Mouse (Mus musculus) embryonic facial prominence, embryonic 14.5 days (tissue): Measurements from ENCODE around the gene Tcf12. TPM values are rescaled to one million over a fixed set of nuclear protein-coding genes. Genes with fewer than 3 reads are reported as not detected.
A peak's percentile ranks its signal among the peaks of the same experiment; 100 is the strongest.

ENCODE experiments used
- ATAC-seq: fragments of 200-750 bp; cut with Nextera tagmentation; 2 replicates; pipeline ENCODE4 v1.8.0; 2017; ENCODE audit warnings: low read depth, moderate number of reproducible peaks, moderate TSS enrichment
- DNase-seq: peaks from one replicate; pipeline ENCODE4 v3.0.0-alpha.2; 2015; ENCODE audit warnings: low spot score
- H3K27ac ChIP-seq: fragments of 300-500 bp; sonication (generic); replicated peaks from 2 replicates; pipeline ENCODE4 v1.5.1; 2014; ENCODE audit warnings: low read depth, mild to moderate bottlenecking, low read length, moderate library complexity
- H3K27me3 ChIP-seq: fragments of 300-500 bp; sonication (generic); replicated peaks from 2 replicates; pipeline ENCODE4 v1.6.1; 2014; ENCODE audit warnings: low read length; ENCODE audit not compliant: control insufficient read depth, insufficient read depth
- H3K36me3 ChIP-seq: fragments of 300-500 bp; sonication (generic); 2 replicates; pipeline ENCODE4 v1.6.1; 2014; ENCODE audit warnings: low read length, mixed read lengths; ENCODE audit not compliant: control insufficient read depth, insufficient read depth
- H3K4me1 ChIP-seq: fragments of 300-500 bp; sonication (generic); 2 replicates; pipeline ENCODE4 v1.6.1; 2014; ENCODE audit warnings: antibody characterized with exemption, low read length; ENCODE audit not compliant: control insufficient read depth, insufficient read depth
- H3K4me2 ChIP-seq: fragments of 300-500 bp; sonication (generic); 2 replicates; pipeline ENCODE4 v1.6.1; 2014; ENCODE audit warnings: low read depth, mild to moderate bottlenecking, low read length, moderate library complexity, mixed read lengths
- H3K4me3 ChIP-seq: fragments of 300-500 bp; sonication (generic); 2 replicates; pipeline ENCODE4 v1.5.1; 2014; ENCODE audit warnings: low read depth, mild to moderate bottlenecking, low read length
- H3K9ac ChIP-seq: fragments of 300-500 bp; sonication (generic); 2 replicates; pipeline ENCODE4 v1.6.1; 2014; ENCODE audit warnings: low read depth, mild to moderate bottlenecking, low read length, moderate library complexity, mixed read lengths
- H3K9me3 ChIP-seq: fragments of 300-500 bp; sonication (generic); 2 replicates; pipeline ENCODE4 v1.6.1; 2016; ENCODE audit warnings: low read length; ENCODE audit not compliant: control insufficient read depth
- WGBS: fragments of 180-500 bp; shearing (Covaris S2); extraction: QIAGEN DNeasy Blood & Tissue Kit; methylation state at CpG from one replicate; pipeline ENCODE4 v1.1.7; 2014; 5-methylcytosine and 5-hydroxymethylcytosine counted together
- polyA plus RNA-seq: library from polyadenylated mRNA; unstranded; fragments of >200 nt; fragmentation: Nextera tagmentation; extraction: Ambion mirVana; gene quantifications from 2 replicates; pipeline ENCODE4 v1.2.1, GENCODE M21; 2014

The Tcf12 gene
- polyA plus RNA-seq, 1 experiment from 2014 or later: 106 TPM

DNA sequence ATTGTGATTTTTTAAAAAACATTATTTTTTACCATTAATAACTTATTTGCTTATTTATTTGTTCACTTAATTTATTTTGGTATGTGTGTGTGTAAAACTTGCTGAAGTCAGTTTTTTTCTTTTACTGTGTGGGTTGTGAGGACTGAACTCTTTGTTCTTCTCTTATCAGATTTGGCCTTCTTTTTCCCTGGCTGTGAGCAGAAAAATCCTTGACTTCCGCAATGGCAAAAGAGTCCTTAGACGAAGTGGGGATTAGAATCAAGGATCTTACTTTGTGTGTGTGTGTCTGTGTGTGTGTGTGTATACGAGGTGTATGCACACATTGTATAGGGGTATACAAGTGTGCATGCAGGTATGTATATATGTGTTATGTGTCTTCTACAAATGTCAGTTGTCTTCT, 176.8 kb downstream of the Tcf12 start:
- no peak overlapping the region for H3K4me2 ChIP-seq
- no peak for ATAC-seq
- H3K4me3 ChIP-seq: no peak overlapping the region
- WGBS: 88% methylated on average over 3 of the region's 3 CpGs
- H3K9ac ChIP-seq: no peak overlapping the region
- no peaks in the 10 kb centered on the region for H3K27me3 ChIP-seq
- H3K27ac ChIP-seq: no peak overlapping the region
- H3K36me3 ChIP-seq: no peaks in the 10 kb centered on the region
- H3K4me1 ChIP-seq: no peaks in the 10 kb centered on the region
- no peaks in the 10 kb centered on the region for H3K9me3 ChIP-seq
- no peak for DNase-seq

GRCm38 (mm10) chr9:71931965-71932364, 179.7 kb downstream of the Tcf12 start:
- H3K27ac ChIP-seq: no peak overlapping the region
- DNase-seq: no peak
- no peak overlapping the region for H3K9ac ChIP-seq
- no peaks in the 10 kb centered on the region for H3K27me3 ChIP-seq
- no peak overlapping the region for H3K4me3 ChIP-seq
- H3K4me2 ChIP-seq: no peak overlapping the region
- H3K9me3 ChIP-seq: no peaks in the 10 kb centered on the region
- ATAC-seq: no peak
- H3K36me3 ChIP-seq: no peaks in the 10 kb centered on the region
- H3K4me1 ChIP-seq: no peaks in the 10 kb centered on the region

DNA sequence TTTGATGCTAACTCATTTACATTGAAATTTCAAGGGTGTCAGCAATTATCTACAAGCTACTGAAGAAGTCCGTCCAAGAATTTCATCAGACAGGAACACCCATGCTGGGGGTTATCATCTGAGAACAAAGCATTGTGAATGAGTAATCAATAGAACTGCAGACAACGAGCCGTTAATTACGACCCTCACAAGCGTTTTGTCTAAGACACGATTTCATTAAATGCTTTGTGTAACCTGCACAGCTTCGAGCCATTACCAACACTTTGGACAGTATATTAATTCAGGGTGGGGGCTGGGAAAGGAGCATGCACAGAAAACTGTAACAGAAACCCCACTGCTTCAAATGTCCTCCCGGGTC, 180.3 kb downstream of the Tcf12 start:
- no peak for DNase-seq
- 74% methylated on average over 8 of the region's 8 CpGs for WGBS

DNA sequence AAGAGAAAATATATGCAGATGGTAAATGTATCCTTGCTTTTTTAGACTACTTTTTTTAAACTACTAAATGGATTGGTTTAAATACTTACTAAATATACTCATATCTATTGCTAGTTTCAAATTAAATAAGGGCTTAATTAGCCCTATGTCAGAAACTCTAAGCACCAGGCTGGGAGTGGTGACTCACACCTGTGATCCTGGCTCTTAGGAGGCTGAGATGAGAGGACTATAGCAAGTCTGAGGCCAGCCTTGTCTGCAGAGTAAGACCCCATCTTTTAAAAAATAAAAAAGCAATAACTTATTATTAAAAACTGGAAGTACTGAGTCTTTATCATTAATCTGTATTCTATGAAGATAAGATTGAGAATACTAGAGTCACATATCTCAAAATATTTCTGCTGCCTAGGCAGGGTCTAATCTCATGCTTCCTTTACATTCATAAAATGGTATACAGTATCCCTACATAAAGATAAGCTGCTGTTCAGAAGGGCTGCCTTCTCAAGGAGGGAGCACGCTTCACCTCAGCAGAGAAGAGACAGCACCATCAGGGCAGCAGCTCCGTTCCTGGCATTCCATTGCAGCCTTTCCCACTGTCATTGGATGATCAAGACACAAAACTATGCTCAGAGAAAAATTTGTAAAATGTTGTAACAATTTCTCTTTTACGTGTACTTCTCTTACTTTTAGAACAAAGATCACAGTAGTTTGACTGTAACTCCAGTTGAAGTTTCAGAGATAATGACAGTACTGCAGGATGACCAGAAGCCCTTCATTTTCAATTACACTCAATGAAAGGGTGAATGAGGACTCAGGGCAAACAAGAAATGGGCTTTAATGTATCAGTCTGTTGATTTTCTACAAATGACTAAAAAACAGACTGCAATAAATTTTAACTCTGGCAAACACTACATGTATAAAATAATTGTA, 181.0 kb downstream of the Tcf12 start:
- no peak overlapping the region for H3K9ac ChIP-seq
- no peak overlapping the region for H3K27ac ChIP-seq
- WGBS: 70% methylated on average over 3 of the region's 3 CpGs
- no peaks in the 10 kb centered on the region for H3K27me3 ChIP-seq
- H3K4me3 ChIP-seq: no peak overlapping the region
- no peaks in the 10 kb centered on the region for H3K9me3 ChIP-seq
- H3K4me1 ChIP-seq: no peaks in the 10 kb centered on the region
- ATAC-seq (no peak), DNase-seq (no peak)
- no peak overlapping the region for H3K4me2 ChIP-seq
- H3K36me3 ChIP-seq: no peaks in the 10 kb centered on the region

More for the DNA sequence above, 180.3 kb downstream of the Tcf12 start:
- Histone ChIP-seq H3K4me3 (no peak overlapping the region), H3K4me1 (no peaks in the 10 kb centered on the region), H3K36me3 (no peaks in the 10 kb centered on the region), H3K27me3 (no peaks in the 10 kb centered on the region), H3K4me2 (no peak overlapping the region), H3K9ac (no peak overlapping the region), H3K27ac (no peak overlapping the region), H3K9me3 (no peaks in the 10 kb centered on the region)
- ATAC-seq: no peak

DNA sequence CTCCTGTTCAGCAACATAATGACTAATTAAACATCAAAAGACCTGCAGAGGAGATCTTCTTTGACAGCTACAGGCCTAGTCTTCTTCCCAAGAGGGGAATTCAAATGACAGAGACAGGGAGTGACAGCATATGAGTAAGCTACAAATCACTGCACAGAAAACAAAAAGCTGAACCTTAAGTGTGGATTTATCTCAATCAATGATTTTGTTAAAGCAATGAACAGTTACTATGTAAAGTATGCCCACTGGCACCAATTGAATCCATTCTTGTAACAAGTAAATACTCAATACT, 195.1 kb downstream of the Tcf12 start:
- Histone ChIP-seq H3K4me3 (no peak overlapping the region), H3K27me3 (no peaks in the 10 kb centered on the region), H3K4me2 (no peak overlapping the region), H3K4me1 (no peaks in the 10 kb centered on the region), H3K9ac (no peak overlapping the region), H3K36me3 (peaks cover 8% of the 10 kb centered on the region; the same call in 1 of the 2 replicates), H3K9me3 (no peaks in the 10 kb centered on the region), H3K27ac (no peak overlapping the region)
- DNase-seq: no peak
- ATAC-seq: no peak

DNA sequence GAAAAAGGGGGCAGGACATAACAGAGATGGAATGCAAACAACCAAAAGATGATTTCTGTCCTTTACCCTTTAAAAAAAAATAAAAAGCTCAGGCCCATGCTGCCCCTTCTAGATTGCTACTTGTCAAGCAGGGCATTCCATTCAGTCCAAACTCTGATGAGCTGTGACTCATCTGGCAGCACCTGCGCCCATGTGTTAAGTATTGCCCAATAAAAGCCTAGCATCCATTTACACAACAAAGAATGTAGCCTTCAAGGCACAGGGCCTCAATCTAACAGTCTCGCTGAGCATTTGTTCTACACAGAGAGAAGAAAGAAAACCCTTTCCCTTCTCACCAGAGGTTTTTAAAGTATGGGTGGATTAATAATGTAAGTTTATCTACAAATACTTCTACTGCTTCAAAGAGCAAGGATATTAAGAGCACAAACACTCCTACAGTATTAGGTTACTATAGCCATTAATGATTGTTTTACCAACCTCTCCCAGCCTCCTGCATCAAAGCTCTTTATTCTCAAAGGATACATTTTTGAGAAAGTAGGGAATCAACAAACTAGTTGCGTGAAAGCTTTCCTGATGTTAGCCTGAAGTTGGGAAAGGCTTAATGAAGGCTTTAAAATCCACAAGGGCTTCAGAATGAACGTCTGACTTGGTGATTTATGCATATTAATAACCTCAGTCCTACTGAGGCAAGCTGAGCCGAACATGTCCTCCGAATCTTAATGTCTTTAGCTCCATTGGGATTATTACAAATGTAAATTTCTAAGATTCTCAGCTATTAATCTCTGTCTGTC, 195.6 kb downstream of the Tcf12 start:
- H3K9me3 ChIP-seq: no peaks in the 10 kb centered on the region
- peak; percentile 75 for DNase-seq

DNA sequence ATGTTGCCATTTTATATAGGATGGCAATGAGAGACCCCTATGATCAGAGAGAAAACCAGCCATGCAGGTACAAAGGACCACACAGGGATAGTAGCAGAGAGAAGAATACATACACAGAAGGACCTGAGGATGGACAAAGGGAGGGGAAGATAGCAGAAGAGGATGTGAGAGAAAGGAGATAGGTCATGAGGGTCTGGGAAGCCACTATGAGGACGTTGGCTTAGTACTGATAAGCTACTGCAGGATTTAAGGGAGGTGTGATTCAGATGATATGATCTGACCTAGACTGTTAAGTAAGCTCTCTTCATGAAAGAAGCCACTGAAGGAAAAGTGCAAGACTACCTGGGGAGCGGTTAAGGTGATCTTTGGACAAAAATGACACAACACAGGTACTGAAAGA, 205.1 kb downstream of the Tcf12 start:
- Histone ChIP-seq H3K27ac (no peak overlapping the region), H3K36me3 (peaks cover 23% of the 10 kb centered on the region), H3K4me3 (no peak overlapping the region), H3K4me2 (no peak overlapping the region), H3K9ac (no peak overlapping the region), H3K9me3 (peaks cover 5% of the 10 kb centered on the region), H3K4me1 (no peaks in the 10 kb centered on the region), H3K27me3 (no peaks in the 10 kb centered on the region)
- ATAC-seq: no peak
- WGBS: 75% methylated on average over 2 of the region's 2 CpGs
- DNase-seq: no peak

More for the DNA sequence above, 195.6 kb downstream of the Tcf12 start:
- Histone ChIP-seq H3K9ac (no peak overlapping the region), H3K4me3 (no peak overlapping the region), H3K4me1 (no peaks in the 10 kb centered on the region), H3K4me2 (no peak overlapping the region), H3K27ac (no peak overlapping the region), H3K27me3 (no peaks in the 10 kb centered on the region), H3K36me3 (0 out of 2 replicates have a peak, but pooled peaks cover 3% of the 10 kb centered on the region)
- WGBS: 55% methylated on average over 6 of the region's 6 CpGs
- ATAC-seq: peak; percentile 53; the same call in 1 of the 2 replicates

DNA sequence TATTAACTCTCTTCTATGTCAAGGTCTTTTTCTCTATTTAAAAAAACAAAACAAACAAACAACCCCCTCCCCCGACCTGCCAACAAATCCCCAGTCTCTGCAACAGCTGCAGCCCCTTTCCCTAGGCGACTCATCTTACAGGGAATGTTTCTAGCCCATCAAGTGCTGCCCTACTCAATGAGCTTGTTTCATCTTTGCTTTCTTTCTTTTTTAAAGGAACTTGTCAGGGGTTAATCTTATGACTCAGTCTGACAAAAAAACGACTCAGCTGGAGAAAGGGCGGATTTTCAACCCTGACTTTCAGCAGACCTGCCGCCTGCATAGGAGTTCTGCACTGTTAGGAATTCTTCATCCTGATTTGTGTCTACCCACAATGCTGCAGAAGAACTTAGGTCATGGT, 212.8 kb downstream of the Tcf12 start:
- H3K36me3 ChIP-seq: no peaks in the 10 kb centered on the region
- peak; percentile 53 for DNase-seq
- H3K4me2 ChIP-seq: no peak overlapping the region
- no peak overlapping the region for H3K4me3 ChIP-seq
- ATAC-seq: no peak
- peaks cover 25% of the 10 kb centered on the region for H3K4me1 ChIP-seq
- WGBS: 13% methylated on average over 5 of the region's 5 CpGs
- H3K27ac ChIP-seq: peak overlapping the region; percentile 77; the same call in 1 of the 2 replicates
- H3K9ac ChIP-seq: no peak overlapping the region
- no peaks in the 10 kb centered on the region for H3K27me3 ChIP-seq
- H3K9me3 ChIP-seq: no peaks in the 10 kb centered on the region
